Mouse (Mus musculus) CH12.LX (cell line): ENCODE measurements around the gene Mrpl48.

Source experiments
- CTCF ChIP-seq, 2 experiments: IDR thresholded peaks in 1 of 2; conservative IDR thresholded peaks in 1 of 2; 2 replicates each; pipeline ENCODE4 v1.5.1; 2011 to 2012; ENCODE audit warnings: low read depth in 2 of 2, low read length in 2 of 2, improper control_type of control experiment in 1 of 2, inconsistent platforms in 1 of 2, mild to moderate bottlenecking in 1 of 2, moderate library complexity in 1 of 2
- EP300 ChIP-seq: IDR thresholded peaks from 2 replicates; pipeline ENCODE4 v1.6.1; 2011; ENCODE audit warnings: low read length, improper control_type of control experiment
- MAFK ChIP-seq: IDR thresholded peaks from 2 replicates; pipeline ENCODE4 v1.6.1; 2011; ENCODE audit warnings: low read length, improper control_type of control experiment; ENCODE audit not compliant: insufficient replicate concordance
- POLR2A ChIP-seq: IDR thresholded peaks from 2 replicates; pipeline ENCODE4 v1.6.1; 2011; ENCODE audit warnings: low read depth, mild to moderate bottlenecking, improper control_type of control experiment, low read length
- RCOR1 ChIP-seq: conservative IDR thresholded peaks from 2 replicates; pipeline ENCODE4 v1.6.1; 2012; ENCODE audit warnings: low read depth, mild to moderate bottlenecking, inconsistent platforms, low read length, improper control_type of control experiment
- ZC3H11A ChIP-seq: IDR thresholded peaks from 2 replicates; pipeline ENCODE4 v1.6.1; 2012; ENCODE audit warnings: low read depth, mild to moderate bottlenecking, inconsistent platforms, low read length, improper control_type of control experiment
- ZKSCAN1 ChIP-seq: IDR thresholded peaks from 2 replicates; pipeline ENCODE4 v1.6.1; 2012; ENCODE audit warnings: low read depth, inconsistent platforms, low read length, improper control_type of control experiment, borderline replicate concordance
- ZMIZ1 ChIP-seq: IDR thresholded peaks from 2 replicates; pipeline ENCODE4 v1.6.1; 2012; ENCODE audit warnings: low read depth, mild to moderate bottlenecking, inconsistent platforms, low read length, improper control_type of control experiment
- ZNF384 ChIP-seq: IDR thresholded peaks from 2 replicates; pipeline ENCODE4 v1.6.1; 2012; ENCODE audit warnings: low read depth, low read length, improper control_type of control experiment, inconsistent platforms

- TF ChIP-seq ZC3H11A (no peak), CTCF (conservative IDR thresholded peaks at IDR 0.05 in 1 of 2, IDR thresholded peaks at IDR 0.05 in 1 of 2; ENCODE audit: low read depth in 2 of 2, low read length in 2 of 2) (no peak), ZKSCAN1 (no peak), RCOR1 (no peak), ZNF384 (no peak), MAFK (no peak), EP300 (no peak), ZMIZ1 (no peak), POLR2A (no peak; the same call in none of the 2 replicates)
These were observed 25.3 kb downstream of the Mrpl48 start for GRCm38 (mm10) chr7:100582727-100583236.
